Mouse (Mus musculus) thymus, adult 2 months (tissue): ENCODE results near the gene AI464131.

ENCODE experiments used
- CTCF ChIP-seq: fragments of 200-500 bp; IDR thresholded peaks from 2 replicates; pipeline ENCODE4 v1.5.1; 2012; ENCODE audit warnings: mild to moderate bottlenecking, control low read depth, low read length, moderate library complexity, borderline replicate concordance; ENCODE audit not compliant: control insufficient read depth, poor library complexity, insufficient read depth; ENCODE audit errors: extremely low read depth
- POLR2A ChIP-seq: fragments of 200-500 bp; IDR thresholded peaks from 2 replicates; pipeline ENCODE4 v1.6.1; 2012; ENCODE audit warnings: mild to moderate bottlenecking, low read length, control low read depth, moderate library complexity; ENCODE audit not compliant: control insufficient read depth, poor library complexity, insufficient read depth; ENCODE audit errors: extremely low read depth

GRCm38 (mm10) chr4:41524829-41525228, 22.0 kb upstream of the AI464131 start:
- TF ChIP-seq CTCF (no peak), POLR2A (no peak)
